Mouse (Mus musculus): ENCODE measurements around the gene Ephx3. TPM values are rescaled to one million over a fixed set of nuclear protein-coding genes. Genes with fewer than 3 reads are reported as not detected.

The Ephx3 gene
- total and polyA plus RNA-seq, 3 experiments = 0.08 TPM; not detected in 2

- TF ChIP-seq GATA1 (IDR thresholded peaks at IDR 0.05; ENCODE audit: low read depth, low read length) = peak; percentile 96
Measured at GRCm38 (mm10) chr17:32238589-32238988, 49.2 kb upstream of the Ephx3 start (continued).

- Histone ChIP-seq H3K27me3 (ENCODE audit: control insufficient read depth in 1 of 2, insufficient read depth in 2 of 2, low read length in 2 of 2) (no peaks in the 10 kb centered on the region), H3K4me3 (ENCODE audit: control insufficient read depth in 1 of 2, insufficient read depth in 1 of 2, low read depth in 2 of 2, low read length in 2 of 2) (no peak overlapping the region), H3K9ac (ENCODE audit: control insufficient read depth, low read depth, low read length, poor library complexity, severe bottlenecking) (no peak overlapping the region), H3K27ac (ENCODE audit: control insufficient read depth, low read depth, low read length) (no peak overlapping the region), H3K79me2 (ENCODE audit: control insufficient read depth, insufficient read depth, low read length, poor library complexity) (peaks cover 63% of the 10 kb centered on the region), H3K9me3 (replicated peaks; ENCODE audit: insufficient read depth, low read length) (no peaks in the 10 kb centered on the region), H3K4me1 (ENCODE audit: control insufficient read depth in 1 of 2, insufficient read depth in 2 of 2, low read length in 2 of 2) (peaks cover 21 to 27% of the 10 kb centered on the region in 2 experiments), H3K36me3 (ENCODE audit: control insufficient read depth in 1 of 2, insufficient read depth in 2 of 2, low read length in 2 of 2) (peaks cover 7 to 54% of the 10 kb centered on the region in 2 experiments)
- TF ChIP-seq MXI1 (IDR thresholded peaks at IDR 0.05; ENCODE audit: low read depth, low read length) (no peak), GABPA (IDR thresholded peaks at IDR 0.05; ENCODE audit: low read depth, low read length) (no peak), TBP (IDR thresholded peaks at IDR 0.05; ENCODE audit: low read depth, low read length) (no peak), ZNF384 (IDR thresholded peaks at IDR 0.05; ENCODE audit: low read depth, low read length) (no peak), POLR2A (IDR thresholded peaks at IDR 0.05; ENCODE audit: control insufficient read depth in 1 of 2, insufficient read depth in 1 of 2, low read depth in 1 of 2, low read length in 2 of 2, poor library complexity in 1 of 2) (no peak), MYC (IDR thresholded peaks at IDR 0.05; ENCODE audit: low read depth, low read length) (no peak), ELF1 (IDR thresholded peaks at IDR 0.05; ENCODE audit: low read depth, low read length) (no peak)
- no peak for DNase-seq (ENCODE audit: low read depth, low spot score)
Measured at GRCm38 (mm10) chr17:32235534-32236191, 46.3 kb upstream of the Ephx3 start.

DNA sequence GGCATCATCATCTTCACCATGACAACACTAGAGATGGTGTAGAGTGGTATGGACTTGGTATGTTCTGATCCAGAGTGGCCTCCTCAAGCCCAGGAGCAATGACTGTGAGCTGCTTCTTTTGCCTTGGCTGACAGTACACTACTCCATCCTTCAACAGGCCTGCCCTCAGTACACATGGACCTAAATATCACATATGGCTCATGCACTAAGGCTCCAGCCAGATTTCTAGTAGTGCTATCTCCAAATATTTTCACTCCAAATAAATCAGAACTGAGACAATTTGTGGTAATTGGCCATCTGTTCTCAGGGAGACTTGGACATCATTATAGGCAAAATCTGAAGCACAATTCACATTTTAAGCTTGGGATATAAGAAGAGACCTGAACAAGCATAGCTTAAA, 43.8 kb upstream of the Ephx3 start:
- H3K27me3 ChIP-seq (ENCODE audit: control insufficient read depth in 1 of 2, insufficient read depth in 2 of 2, low read length in 2 of 2) = no peaks in the 10 kb centered on the region
- peaks cover 54% of the 10 kb centered on the region for H3K79me2 ChIP-seq (ENCODE audit: control insufficient read depth, insufficient read depth, low read length, poor library complexity)
- DNase-seq (ENCODE audit: low read depth, low spot score) = no peak
- peaks cover 15 to 31% of the 10 kb centered on the region in 2 experiments for H3K36me3 ChIP-seq (ENCODE audit: control insufficient read depth in 1 of 2, insufficient read depth in 2 of 2, low read length in 2 of 2)
- no peak overlapping the region for H3K4me3 ChIP-seq (ENCODE audit: control insufficient read depth in 1 of 2, insufficient read depth in 1 of 2, low read depth in 2 of 2, low read length in 2 of 2)
- TF ChIP-seq GABPA (IDR thresholded peaks at IDR 0.05; ENCODE audit: low read depth, low read length) = no peak
- TF ChIP-seq HCFC1 (IDR thresholded peaks at IDR 0.05; ENCODE audit: low read depth, low read length) = no peak
- TF ChIP-seq E2F4 (IDR thresholded peaks at IDR 0.05; ENCODE audit: borderline replicate concordance, low read depth, low read length) = no peak
- no peak for TF ChIP-seq TBP (IDR thresholded peaks at IDR 0.05; ENCODE audit: low read depth, low read length)
- no peak for TF ChIP-seq GATA1 (IDR thresholded peaks at IDR 0.05; ENCODE audit: low read depth, low read length)
- TF ChIP-seq BHLHE40 (IDR thresholded peaks at IDR 0.05; ENCODE audit: borderline replicate concordance, low read depth, low read length) = no peak
- no peak for TF ChIP-seq SMC3 (IDR thresholded peaks at IDR 0.05; ENCODE audit: low read depth, low read length)
- TF ChIP-seq USF1 (IDR thresholded peaks at IDR 0.05; ENCODE audit: low read depth, low read length) = no peak
- TF ChIP-seq UBTF (IDR thresholded peaks at IDR 0.05; ENCODE audit: borderline replicate concordance, insufficient read depth, low read depth, low read length) = no peak
- TF ChIP-seq ZC3H11A (IDR thresholded peaks at IDR 0.05; ENCODE audit: low read depth, low read length) = no peak
- TF ChIP-seq POLR2AphosphoS2 (IDR thresholded peaks at IDR 0.05; ENCODE audit: low read length) = no peak
- no peak for TF ChIP-seq ZKSCAN1 (IDR thresholded peaks at IDR 0.05; ENCODE audit: low read depth, low read length)
- TF ChIP-seq KAT2A (conservative IDR thresholded peaks at IDR 0.05; ENCODE audit: low read depth, low read length) = no peak
- no peak for TF ChIP-seq EP300 (IDR thresholded peaks at IDR 0.05; ENCODE audit: low read depth in 1 of 2, low read length in 2 of 2)
- no peak for TF ChIP-seq ZMIZ1 (IDR thresholded peaks at IDR 0.05; ENCODE audit: low read depth, low read length)
- TF ChIP-seq MEF2A (IDR thresholded peaks at IDR 0.05; ENCODE audit: extremely low read depth, insufficient replicate concordance, low read depth, low read length, poor library complexity, severe bottlenecking) = no peak
- no peak for TF ChIP-seq RAD21 (IDR thresholded peaks at IDR 0.05; ENCODE audit: low read depth, low read length)
- no peak for TF ChIP-seq TAL1 (IDR thresholded peaks at IDR 0.05; ENCODE audit: low read length)
- no peak for TF ChIP-seq MAZ (IDR thresholded peaks at IDR 0.05; ENCODE audit: low read depth, low read length)
- no peak for TF ChIP-seq POLR2A (IDR thresholded peaks at IDR 0.05; ENCODE audit: control insufficient read depth in 1 of 2, insufficient read depth in 1 of 2, low read depth in 1 of 2, low read length in 2 of 2, poor library complexity in 1 of 2)
- H3K9me3 ChIP-seq (replicated peaks; ENCODE audit: insufficient read depth, low read length) = no peaks in the 10 kb centered on the region
- H3K27ac ChIP-seq (ENCODE audit: control insufficient read depth, low read depth, low read length) = no peak overlapping the region
- no peak overlapping the region for H3K9ac ChIP-seq (ENCODE audit: control insufficient read depth, low read depth, low read length, poor library complexity, severe bottlenecking)
- H3K4me1 ChIP-seq (ENCODE audit: control insufficient read depth in 1 of 2, insufficient read depth in 2 of 2, low read length in 2 of 2) = peaks cover 7 to 9% of the 10 kb centered on the region in 2 experiments

All from MEL (cell line).